Mouse (Mus musculus): ENCODE results near the gene Fam114a1.

DNA sequence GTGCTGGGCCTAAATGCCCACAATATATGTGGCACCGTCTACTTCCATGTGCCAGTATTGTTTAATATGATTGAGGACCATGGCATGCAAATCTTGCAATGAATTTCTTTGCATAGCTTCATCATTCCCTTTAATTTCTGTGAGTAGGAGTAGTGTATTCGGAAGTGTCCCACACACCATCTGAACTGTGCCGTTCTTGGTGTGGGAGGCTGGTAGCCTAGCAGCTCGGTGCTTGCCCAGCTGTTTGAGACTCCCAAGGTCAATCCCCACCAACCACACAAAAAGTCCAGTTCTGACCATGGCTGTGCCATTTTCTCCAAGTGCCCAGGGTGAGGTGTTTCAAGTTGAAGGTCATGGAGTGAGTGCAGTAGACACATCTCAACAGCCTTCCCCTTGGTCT is 52.1 kb downstream of the Fam114a1 start:
- TF ChIP-seq CTCF (IDR thresholded peaks at IDR 0.05; ENCODE audit: extremely low read depth, insufficient read length, insufficient replicate concordance, low read depth, low read length), result no peak
- no peak for TF ChIP-seq POLR2A (IDR thresholded peaks at IDR 0.05; ENCODE audit: low read depth, low read length)
